Mouse (Mus musculus) layer of hippocampus, postnatal 10 days (tissue): ENCODE results near the gene Zrsr1. TPM values are rescaled to one million over a fixed set of nuclear protein-coding genes. Genes with fewer than 3 reads are reported as not detected.
A peak's percentile ranks its signal among the peaks of the same experiment; 100 is the strongest.

ENCODE experiments used
- DNase-seq, 2 experiments: peaks; one replicate each; pipeline ENCODE4 v3.0.0; 2021; ENCODE audit warnings: low spot score in 2 of 2
- total RNA-seq, 2 experiments: library from RNA; stranded (reverse); gene quantifications; 2 replicates each; pipeline ENCODE4 v1.2.3; 2021

Zrsr1 gene
- total RNA-seq, 2 experiments from 2014 or later: 49.6 to 50.9 TPM

- DNase-seq: peak; percentile 72 to 83
Observed at GRCm38 (mm10) chr11:22972746-22973526, 1.1 kb downstream of the Zrsr1 start.

GRCm38 (mm10) chr11:22973599-22973998, 1.8 kb downstream of the Zrsr1 start:
- DNase-seq: no peak

- DNase-seq: no peak
Observed at GRCm38 (mm10) chr11:22978215-22978614, 6.4 kb downstream of the Zrsr1 start.

GRCm38 (mm10) chr11:22978711-22979110, 6.9 kb downstream of the Zrsr1 start:
- DNase-seq: no peak

- no peak for DNase-seq
Observed at GRCm38 (mm10) chr11:22979221-22979620, 7.4 kb downstream of the Zrsr1 start.

- DNase-seq: no peak
Observed at GRCm38 (mm10) chr11:22981041-22981440, 9.2 kb downstream of the Zrsr1 start.

GRCm38 (mm10) chr11:22981543-22981950, 9.7 kb downstream of the Zrsr1 start:
- DNase-seq: peak in 1 of 2 experiments; percentile 42

GRCm38 (mm10) chr11:22981984-22982757, 10.4 kb downstream of the Zrsr1 start, which contains the start of the genes Gm28048 and Commd1:
Gene Gm28048 (minus strand): TSS chr11:22982090.
Gene Commd1 (minus strand): TSS chr11:22982382.
- DNase-seq: peak; percentile 98 to 99

- no peak for DNase-seq
Observed at GRCm38 (mm10) chr11:22982846-22983245, 11.0 kb downstream of the Zrsr1 start.

GRCm38 (mm10) chr11:22985510-22985909, 13.7 kb downstream of the Zrsr1 start:
- DNase-seq: no peak

- DNase-seq: peak in 1 of 2 experiments; percentile 45
Observed at GRCm38 (mm10) chr11:22987357-22987756, 15.6 kb downstream of the Zrsr1 start.

GRCm38 (mm10) chr11:22989786-22990185, 18.0 kb downstream of the Zrsr1 start:
- no peak for DNase-seq

GRCm38 (mm10) chr11:22990393-22991126, 18.8 kb downstream of the Zrsr1 start, which contains the start of gene Cct4:
Gene Cct4 (plus strand): TSS chr11:22990519.
- peak; percentile 85 to 91 for DNase-seq

- DNase-seq: no peak
Observed at GRCm38 (mm10) chr11:22991218-22991835, 19.5 kb downstream of the Zrsr1 start.

GRCm38 (mm10) chr11:22994271-22994670, 22.5 kb downstream of the Zrsr1 start:
- DNase-seq: no peak

- no peak for DNase-seq
Observed at GRCm38 (mm10) chr11:22995461-22995860, 23.7 kb downstream of the Zrsr1 start.

- no peak for DNase-seq
Observed at GRCm38 (mm10) chr11:22998308-22998707, 26.5 kb downstream of the Zrsr1 start.

GRCm38 (mm10) chr11:23005276-23005675, 33.5 kb downstream of the Zrsr1 start:
- no peak for DNase-seq

- no peak for DNase-seq
Observed at GRCm38 (mm10) chr11:23007166-23007480, 35.3 kb downstream of the Zrsr1 start.

- peak; percentile 70 to 76 for DNase-seq
Observed at GRCm38 (mm10) chr11:23007481-23008180, 35.8 kb downstream of the Zrsr1 start, which contains the start of gene Fam161a. Gene Fam161a (plus strand): TSS chr11:23007531.
